Mouse (Mus musculus) heart, adult 2 months (tissue): ENCODE measurements around the gene Cela3a.
A peak's percentile ranks its signal among the peaks of the same experiment; 100 is the strongest.

ENCODE experiments used
- CTCF ChIP-seq: fragments of 200-600 bp; IDR thresholded peaks from 2 replicates; pipeline ENCODE4 v1.8.1; 2022; ENCODE audit warnings: antibody characterized with exemption, mild to moderate bottlenecking, moderate library complexity
- POLR2A ChIP-seq: fragments of 200-500 bp; IDR thresholded peaks from 2 replicates; pipeline ENCODE4 v1.6.1; 2011; ENCODE audit warnings: mild to moderate bottlenecking, low read depth, low read length, control low read depth; ENCODE audit not compliant: insufficient read depth

GRCm38 (mm10) chr4:137365356-137366062, 44.1 kb downstream of the Cela3a start:
- TF ChIP-seq CTCF (no peak), POLR2A (0 out of 2 replicates have a peak, but pooled peaks have one; percentile 30)
